Mouse (Mus musculus): ENCODE results near the gene Rfx5. TPM values are rescaled to one million over a fixed set of nuclear protein-coding genes. Genes with fewer than 3 reads are reported as not detected.
"Not testable (repeated sequence)": the region's sequence is repeated elsewhere in the genome, so short reads cannot be mapped to it uniquely, and the experiment has no call there.

Gene Rfx5
- total RNA-seq (2021) = 10 to 100 TPM; 10.1 to 10.4 TPM

DNA sequence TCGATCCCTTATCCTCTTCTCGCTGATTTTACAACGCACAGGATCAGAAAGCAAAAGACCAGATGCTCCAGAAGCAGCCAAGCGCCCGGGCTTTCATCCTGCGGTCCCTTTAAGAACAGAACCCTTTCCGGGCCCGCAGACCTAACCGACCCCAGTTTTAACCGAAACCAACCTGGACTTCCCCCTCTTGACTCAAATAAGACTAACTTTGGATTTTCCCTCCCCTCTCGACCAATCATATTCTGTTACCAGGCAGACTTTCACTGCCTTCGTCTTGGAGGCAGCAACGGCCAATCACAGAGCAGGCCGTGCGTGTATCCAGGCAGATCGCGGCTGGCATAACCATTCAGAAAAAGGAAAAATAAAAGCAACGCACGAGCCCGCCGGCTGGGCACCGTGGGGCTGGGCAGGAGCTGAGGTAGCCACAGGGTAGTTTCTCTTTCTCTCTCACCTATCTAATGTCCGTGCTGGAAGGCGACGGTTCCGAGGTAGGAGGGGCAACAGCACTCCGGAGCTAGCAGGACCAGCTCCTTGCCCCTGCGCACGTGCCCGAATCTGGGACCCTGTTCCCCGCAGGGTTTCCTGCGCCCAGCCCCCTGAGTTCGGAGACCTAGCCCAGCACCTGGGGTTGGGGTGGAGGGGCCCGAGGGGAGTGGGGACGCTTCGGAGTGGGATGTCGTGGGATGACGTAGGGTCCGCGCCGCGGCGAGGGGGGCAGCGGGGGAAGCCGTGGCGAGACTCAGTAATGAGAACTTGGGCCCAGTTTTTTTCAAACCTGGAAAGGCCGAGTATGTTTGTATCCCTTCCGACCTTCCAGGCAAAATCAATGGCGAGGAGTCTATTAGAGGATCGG lies at the start of gene Rfx5:
Gene Rfx5 (plus strand): TSS at position 312 of the 853 bp plus-strand sequence.
- DNase-seq = peak; percentile 95 to 97
- intact Hi-C loops (cut with DNase I) = loop anchor here (2.0 kb wide), 1 partner anchor 21 kb away; the partner anchor contains the start of gene Pi4kb

DNA sequence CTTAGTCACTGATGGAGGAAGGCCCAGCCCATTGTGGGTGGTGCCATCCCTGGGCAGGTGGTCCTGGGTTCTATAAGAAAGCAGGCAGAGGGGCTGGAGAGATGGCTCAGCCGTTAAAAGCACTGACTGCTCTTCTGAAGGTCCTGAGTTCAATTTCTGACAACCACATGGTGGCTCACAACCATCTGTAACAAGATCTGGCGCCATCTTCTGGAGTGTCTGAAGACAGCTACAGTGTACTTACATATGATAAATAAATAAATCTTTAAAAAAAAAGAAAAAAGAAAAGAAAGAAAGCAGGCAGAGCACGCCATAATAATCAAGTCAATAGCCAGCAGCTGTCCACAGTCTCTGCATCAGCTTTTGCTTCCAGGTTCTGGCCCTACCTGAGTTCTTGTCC lies 49.1 kb upstream of the Rfx5 start:
- not testable (repeated sequence) for DNase-seq

DNA sequence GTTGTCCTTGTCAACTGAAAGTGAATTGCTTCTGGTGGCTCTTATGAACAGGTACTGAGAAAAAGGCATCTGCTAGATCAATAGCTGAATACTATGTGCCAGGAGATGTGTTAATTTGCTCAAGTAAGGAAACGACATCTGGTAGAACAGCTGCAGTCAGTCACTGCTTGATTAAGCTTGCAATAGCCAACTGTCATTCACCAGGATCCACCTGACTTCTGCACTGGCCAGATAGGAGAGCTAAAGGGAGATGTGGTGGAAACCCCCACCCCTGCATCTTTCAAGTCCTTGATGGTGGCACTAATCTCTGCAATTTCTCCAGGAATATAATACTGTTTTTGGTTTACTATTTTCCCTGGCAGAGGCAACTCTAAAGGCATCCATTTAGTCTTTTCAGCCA lies 47.4 kb upstream of the Rfx5 start:
- intact Hi-C loops (cut with DNase I) = loop anchor here (10.0 kb wide), 1 partner anchor 292 kb away; no protein-coding TSS in a partner anchor
- no peak for DNase-seq

More for the DNA sequence above, 49.1 kb upstream of the Rfx5 start:
- intact Hi-C loops (cut with DNase I) = loop anchor here (5.0 to 10.0 kb wide), 2 partner anchors 290 to 447 kb away; no protein-coding TSS in a partner anchor

DNA sequence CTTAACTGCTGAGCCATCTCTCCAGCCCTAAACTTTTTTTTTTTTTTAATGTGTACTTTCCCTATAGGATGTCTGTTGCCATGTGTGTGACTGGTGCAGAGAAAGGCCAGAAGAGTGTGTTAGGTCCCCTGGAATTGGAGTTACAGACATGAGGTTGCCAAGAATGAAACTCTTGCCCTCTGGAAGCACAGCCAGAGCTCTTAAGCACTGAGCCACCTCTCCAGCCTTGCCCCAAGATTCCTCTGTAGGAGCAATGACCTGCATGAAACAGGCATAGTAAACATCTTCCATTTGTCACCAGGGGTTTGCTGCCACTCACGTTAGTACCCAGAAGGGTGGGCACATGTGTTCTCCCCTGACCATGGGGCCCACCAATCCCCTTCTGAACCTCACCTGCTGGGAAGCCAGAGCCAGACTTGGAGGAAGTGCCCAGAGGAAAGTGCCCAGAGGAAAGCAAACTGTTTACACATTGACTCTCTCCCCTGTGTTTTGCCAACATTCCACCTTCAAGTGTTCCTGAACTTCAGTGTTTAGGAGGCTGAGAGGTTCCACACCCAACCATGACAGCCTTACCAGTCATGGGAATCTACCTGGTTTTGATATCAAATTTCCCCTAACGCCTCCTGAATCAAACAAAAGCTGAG lies 42.7 kb upstream of the Rfx5 start:
- intact Hi-C loops (cut with DNase I) = no loop called here
- DNase-seq = no peak

DNA sequence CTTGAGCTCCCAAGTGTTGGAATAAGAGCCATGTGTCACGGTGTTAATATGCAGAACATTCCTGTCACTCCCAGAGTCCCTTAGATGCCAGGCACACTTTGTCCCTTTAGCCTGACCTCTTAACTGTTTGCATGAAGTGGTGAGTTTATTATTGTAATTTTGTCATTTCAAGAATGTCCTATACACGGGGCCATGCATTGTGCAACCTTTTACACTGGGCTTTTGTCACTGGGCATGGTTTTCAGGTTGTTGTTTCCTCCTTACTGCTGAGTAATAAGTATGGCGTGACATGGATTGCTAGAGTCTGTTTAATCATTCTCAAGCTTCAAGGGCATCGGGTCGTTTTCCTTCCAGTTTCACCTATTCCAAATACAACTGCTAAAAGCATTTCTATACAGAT lies 40.1 kb upstream of the Rfx5 start:
- intact Hi-C loops (cut with DNase I) = no loop called here
- no peak for DNase-seq

DNA sequence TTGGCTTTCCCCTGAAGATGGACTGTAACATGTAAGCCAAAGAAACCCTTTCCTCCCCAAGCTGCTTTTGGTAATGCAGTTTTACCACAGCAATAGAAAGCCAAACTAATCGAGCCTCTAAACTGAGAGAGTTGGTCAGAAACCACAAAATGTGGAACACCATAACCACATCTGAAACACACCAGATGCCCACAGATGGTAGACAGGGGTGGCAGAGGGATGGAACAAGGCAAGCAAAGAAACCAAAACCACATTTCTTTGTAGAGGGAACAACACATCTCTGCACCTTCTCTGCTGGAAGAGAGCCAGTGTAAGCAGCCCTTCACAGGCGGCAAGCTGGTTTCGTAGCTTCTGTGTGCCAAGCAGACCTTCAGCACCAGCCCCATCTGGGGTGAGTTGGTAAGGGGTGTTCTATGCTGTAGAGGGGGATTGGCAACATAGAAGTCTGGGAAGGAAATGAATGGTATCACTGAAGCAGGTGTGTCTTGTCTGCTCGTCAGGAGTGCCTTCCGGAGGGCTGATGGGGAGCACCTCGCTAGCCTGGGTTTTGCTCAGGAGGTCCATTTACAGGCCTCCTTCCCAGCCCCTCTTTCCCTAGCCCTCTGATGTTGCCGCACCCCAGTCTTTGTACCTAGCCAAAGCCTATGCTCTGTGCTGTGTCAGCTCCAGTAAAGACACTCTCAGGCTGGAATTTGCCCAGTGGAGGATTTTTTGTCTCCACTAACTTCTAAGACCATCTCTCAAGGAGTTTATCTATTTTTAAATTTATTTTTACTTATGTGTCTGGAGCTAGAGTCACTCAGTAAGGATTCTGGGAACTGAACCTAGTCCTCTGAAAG lies 37.8 kb upstream of the Rfx5 start:
- intact Hi-C loops (cut with DNase I) = no loop called here
- DNase-seq = no peak

DNA sequence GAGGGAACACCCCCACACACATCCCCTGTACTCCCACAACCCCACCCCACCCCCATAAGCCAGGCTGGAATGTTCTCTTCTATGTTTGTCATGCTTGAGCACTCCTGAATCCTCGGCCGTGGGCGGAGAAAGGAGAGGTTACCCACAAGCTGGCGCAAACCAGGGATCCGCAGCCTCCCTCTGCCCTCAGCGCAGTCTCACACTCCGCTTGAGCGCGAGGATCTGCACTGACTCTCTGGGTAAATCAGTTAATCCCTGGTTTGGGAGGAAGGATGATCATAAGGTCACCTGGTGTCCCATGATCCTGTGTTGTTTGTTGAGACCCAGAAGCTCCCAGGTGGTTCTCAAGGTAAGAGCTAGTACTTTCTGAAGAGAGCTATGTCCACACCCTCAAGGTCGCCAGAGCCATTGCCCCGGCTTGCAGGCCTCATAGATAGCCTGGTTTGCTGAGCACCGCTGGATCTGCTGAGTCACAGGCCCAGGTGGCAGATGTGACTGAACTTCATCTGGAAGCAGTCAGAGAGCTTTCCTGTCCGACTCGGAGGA lies 36.0 kb upstream of the Rfx5 start:
- intact Hi-C loops (cut with DNase I) = no loop called here
- no peak for DNase-seq

DNA sequence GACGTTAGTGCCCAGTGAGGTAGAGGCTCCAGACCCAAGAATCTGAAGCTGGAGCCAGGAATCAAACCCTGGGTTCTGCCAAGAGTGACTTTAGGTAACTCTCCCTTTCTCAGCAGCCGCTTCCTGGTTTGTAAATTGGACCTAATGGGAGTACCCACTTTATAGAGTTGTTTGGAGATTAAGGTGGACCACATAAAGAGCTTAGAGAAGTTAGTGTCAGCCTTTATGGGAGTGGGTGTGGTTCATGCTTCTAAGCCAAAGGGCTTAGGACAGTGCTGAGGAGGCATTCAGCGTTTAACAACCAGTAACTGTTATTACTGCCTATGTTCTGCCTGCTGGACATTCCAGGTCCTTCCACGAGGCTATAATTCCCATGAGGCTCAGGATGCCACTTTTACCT lies 35.0 kb upstream of the Rfx5 start:
- intact Hi-C loops (cut with DNase I) = no loop called here
- DNase-seq = no peak

DNA sequence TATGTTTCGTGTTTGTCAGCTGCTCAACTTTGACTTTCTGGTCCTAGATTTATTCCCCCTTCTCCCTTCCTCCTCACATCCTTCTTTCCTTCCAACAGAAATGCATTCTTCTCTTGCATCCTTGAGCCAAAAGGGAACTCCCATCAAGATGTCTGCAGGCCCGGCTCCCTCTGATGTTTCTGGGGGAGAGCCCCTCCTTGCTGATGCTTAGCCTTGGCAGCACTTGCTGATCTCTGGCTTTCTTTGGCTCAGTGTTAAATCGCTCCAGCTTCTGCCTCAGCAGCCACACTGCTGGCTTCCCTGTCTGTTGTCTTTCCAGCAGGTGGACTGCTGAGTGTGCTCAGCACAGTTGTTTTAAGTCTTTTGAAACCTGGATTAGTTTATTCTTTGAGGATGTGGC lies 32.8 kb upstream of the Rfx5 start:
- intact Hi-C loops (cut with DNase I) = no loop called here
- DNase-seq = peak; percentile 35 to 44

DNA sequence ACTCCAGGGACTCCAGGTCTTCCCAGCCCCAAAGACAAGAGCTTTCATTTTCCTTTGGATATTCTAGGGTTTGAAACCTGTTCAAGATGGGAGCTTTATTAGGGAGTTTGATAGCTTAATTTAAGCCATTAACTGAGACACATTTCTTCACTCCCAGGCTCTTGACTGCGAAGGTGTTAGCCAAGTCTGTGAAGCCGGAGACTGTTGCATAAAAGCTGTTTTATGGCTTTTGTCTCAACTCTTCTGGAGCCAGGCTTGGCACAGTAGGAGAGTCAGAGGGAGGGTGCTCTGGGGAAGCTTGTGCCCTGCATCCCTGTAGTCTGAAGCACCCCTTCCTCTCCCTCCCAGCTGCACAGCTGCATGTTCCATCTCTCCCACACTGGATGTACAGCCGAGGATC lies 31.5 kb upstream of the Rfx5 start:
- intact Hi-C loops (cut with DNase I) = no loop called here
- no peak for DNase-seq

DNA sequence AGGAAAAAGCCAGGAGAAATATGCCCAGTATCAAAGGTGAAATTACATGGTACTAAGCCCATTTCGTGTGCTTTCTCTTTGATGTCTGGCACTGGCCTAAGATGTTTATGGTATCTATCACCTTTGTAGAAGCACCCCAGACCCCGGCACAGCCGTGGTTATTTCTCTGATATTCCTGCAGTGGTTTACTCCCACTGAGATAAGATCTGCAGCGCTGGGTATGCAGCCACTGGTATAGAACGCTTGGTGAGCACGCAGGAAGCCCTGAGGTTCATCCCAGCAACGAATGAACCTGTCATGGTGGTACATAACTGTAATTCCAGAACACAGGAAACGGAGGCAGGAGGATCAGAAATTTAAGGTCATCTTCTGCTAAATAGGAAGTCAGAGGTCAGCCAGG lies 29.2 kb upstream of the Rfx5 start:
- intact Hi-C loops (cut with DNase I) = no loop called here
- DNase-seq = no peak

DNA sequence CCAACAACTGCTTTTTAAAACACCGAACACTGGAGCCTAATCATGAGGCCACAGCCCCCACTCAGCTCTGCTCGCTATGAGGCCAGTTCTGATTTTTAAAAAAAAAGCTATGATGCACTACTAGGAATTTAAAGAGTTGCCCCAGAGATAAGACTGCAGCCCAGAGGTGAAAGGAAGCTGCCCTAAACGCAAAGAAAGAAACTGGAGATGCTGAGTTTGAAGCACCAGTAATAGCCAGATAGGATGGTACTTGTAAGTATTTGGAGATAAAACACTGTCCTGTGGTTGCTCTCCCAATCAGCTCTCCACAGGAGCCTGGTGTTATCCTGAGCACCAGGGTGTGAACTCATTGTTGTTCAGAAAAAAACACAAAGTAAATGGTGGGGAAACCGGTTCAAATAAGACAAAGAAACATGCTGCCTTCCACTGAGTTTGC lies 27.6 kb upstream of the Rfx5 start:
- DNase-seq; intact Hi-C loops (cut with DNase I): not testable (repeated sequence)

DNA sequence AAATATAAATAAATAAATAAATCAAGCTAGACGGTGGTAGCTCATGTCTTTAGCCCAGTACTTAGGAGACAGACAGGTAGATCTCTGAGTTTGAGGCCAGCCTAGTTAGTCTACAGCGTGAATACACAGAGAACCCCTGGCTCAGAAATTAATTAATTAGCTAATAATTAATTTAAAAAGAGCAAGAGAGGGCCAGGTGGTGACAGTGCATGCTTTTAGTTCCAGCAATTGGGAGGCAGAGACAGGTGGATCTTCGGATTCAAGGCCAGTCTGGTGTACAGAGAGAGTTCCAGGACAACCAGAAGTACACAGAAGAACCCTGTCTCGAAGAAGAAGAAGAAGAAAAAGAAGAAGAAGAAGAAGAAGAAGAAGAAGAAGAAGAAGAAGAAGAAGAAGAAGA lies 24.9 kb upstream of the Rfx5 start:
- intact Hi-C loops (cut with DNase I); DNase-seq: not testable (repeated sequence)

DNA sequence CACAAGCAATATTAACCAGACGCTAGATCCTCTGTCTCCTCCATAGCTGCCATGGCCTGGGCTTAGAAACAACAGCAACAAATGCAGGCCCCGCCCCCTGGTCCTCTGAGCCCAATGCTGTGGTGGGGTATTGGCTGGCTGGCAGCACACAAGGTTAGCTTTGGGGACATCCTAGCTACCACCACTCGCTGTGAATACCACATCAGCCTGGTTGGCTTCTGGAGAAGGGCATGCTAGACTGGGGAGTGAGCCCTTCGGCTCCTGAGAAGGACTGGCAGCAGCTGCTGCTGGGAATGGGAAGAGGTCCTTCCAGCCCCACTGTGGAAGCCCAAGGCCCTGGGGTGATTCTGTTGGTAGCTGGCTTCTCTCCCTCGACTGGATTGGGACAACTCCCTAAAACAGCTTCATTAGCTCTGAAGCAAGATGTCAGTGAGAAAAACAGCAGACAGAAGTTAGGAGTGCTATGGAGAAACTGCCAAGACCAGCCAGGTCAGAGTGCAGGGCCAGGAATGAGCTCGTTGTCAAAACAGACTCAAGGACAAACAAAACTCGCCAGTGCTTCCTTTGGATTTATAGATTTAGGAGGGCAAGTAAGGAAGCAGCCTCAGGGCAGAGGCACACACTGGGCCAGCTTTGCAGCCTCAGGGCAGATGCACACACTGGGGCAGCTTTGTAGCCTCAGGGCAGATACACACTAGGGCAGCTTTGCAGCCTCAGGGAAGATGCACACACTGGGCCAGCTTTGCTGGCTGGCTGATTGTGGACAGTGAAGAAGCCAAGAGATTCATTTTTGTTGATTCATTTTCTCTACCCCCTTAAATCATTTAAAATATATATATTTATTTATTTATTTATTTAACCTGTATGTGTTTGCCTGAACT lies 23.2 kb upstream of the Rfx5 start:
- peak; percentile 38 to 57 for DNase-seq
- intact Hi-C loops (cut with DNase I) = not testable (repeated sequence)

DNA sequence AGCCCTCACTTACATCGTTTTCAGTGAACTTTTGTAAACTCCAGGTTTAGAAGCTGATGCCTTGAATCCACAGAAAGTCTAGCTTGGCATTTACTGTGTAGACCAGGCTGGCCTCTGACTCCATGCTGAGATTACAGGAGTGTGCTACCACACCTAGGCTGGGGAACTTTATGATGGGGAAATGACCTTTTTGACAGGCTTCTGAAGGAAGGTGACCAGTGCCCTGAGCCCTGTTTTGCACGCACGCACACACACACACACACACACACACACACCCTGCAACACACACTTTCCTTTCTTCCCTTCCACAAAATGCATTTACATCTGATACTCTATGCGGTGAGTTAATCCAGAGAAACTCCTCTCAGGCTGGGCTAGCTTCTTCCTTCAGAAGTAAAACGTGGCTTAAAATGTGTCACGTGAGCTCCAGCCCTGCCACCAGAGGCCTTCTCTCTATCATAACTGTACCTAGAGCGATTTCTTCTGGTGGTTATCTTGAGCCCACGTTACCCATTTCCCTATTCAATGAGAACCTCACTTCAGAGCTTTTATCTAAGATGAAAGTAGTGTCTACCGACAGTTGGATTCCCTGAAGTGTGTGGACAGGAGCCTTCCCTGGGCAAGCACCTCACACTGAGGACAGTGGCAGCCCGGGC lies 22.3 kb upstream of the Rfx5 start:
- intact Hi-C loops (cut with DNase I) = not testable (repeated sequence)

DNA sequence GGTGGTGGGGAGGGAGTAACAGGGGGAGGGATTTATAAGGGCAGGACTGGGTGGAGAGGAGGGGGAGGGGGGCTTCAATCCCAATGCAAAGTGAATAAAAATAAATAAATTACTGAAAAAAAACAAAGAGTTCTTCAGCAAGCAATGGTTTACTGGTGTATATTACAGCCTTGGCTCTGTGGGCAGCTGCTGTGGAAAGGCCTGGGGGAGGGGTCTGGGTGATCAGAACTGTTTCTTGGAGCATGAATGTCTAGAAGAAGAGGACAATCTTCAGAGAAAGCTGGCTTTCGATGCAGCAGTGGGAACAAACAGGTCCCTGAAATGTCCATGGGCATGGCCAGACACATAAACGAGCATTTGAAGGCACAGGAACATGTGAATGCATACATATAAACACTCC lies 21.6 kb upstream of the Rfx5 start:
- DNase-seq; intact Hi-C loops (cut with DNase I): not testable (repeated sequence)

More for the DNA sequence above, 22.3 kb upstream of the Rfx5 start:
- DNase-seq = not testable (repeated sequence)

DNA sequence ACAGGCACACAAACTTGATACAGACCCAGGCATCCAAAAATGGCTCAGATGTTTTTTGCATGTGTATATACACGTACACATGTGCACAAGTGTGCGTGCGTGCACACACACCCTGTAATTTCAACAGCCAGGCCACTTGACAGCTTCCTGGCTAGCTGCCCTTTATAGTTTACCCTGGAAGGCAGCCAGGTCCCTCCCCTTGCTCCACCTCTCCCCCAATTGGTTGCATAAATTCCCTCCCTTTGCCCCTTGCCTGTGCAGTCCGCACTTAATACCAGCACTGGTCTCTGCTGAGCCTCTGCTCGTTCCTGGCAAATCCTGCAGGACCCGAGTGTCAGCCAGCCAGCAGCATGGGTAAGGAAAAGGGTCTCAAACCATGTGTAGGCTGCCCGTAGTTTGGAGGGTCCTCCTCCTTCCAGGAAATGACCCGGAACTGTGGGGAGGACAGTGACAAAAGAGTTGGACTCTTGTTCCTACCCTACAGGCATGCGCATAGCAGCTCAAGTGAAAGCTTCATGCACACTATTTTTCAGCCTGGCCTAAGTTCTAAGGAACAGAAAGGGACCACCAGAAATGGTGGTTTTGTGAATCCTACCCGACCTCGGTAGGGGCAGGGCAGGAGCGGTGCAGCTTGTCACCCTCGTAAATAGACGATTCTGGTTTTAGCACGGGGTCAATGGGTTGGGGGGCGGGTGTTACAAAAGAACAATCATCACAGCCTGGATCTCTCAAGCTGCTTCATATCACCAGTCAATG lies 20.9 kb upstream of the Rfx5 start, which contains the start of gene Selenbp1:
Gene Selenbp1 (plus strand): TSS at position 248 of the 756 bp plus-strand sequence.
- DNase-seq = peak; percentile 94 to 95
- intact Hi-C loops (cut with DNase I) = no loop called here

DNA sequence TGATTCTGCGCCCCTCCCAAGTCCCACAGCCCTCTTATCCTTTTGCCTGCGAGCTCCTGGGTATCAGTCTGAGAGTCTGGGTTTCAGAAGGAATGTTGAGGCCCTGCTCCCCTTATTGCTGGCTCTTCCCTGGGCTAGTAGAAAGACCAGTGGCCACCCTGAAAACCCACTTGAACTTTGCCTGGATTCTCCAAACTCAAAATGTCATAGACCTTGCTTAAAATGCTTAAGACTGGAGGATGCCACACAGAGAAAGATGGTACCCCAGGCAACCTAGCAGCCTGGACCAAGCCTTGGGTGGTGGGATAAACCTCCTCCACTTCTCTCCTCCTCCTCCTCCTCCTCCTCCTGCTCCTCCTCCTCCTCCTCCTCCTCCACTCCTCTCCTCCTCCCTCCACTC lies 20.3 kb upstream of the Rfx5 start:
- DNase-seq; intact Hi-C loops (cut with DNase I): not testable (repeated sequence)

Measured in heart, postnatal 10 days (tissue).